In the genomic region with DNA sequence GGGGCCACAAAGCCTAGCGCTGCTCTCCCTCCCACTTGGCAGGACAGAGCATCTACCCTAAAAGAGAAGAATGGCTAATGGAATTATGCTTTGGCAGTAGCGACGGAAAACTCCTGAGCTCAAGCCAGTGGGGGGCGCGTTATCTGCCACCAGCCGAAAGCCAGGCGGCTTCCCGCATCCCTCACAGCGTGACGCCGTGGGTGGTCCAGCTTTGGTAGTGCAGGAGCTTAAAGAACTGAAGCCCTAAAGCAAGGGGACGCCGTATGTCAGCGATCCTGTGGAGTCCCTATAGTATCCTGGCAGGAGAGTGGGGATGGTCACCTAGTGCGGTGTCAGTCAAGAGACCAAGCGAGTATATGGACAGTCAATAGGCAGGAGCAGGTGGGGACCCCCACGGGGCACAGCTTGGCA, we compare ENCODE assay signal across 8 mouse cellular contexts.
DNase-seq lines count a peak whose midpoint lies in the region.

No protein-coding gene starts in this region.

- intact Hi-C loops in heart, postnatal 25 days (cut with DNase I) = loop anchor here (5.0 kb wide), 1 partner anchor 339 kb away; no protein-coding TSS in a partner anchor

- peak; percentile 47 to 80 for DNase-seq in adrenal gland, adult (ENCODE audit: inconsistent age in 2 of 2, low spot score in 1 of 2)
- peak; percentile 80 for DNase-seq in cerebellum, adult 9-11 months
- peak; percentile 65 for DNase-seq in forelimb bud, embryonic 11.5 days (ENCODE audit: low read depth, low spot score)
- peak; percentile 47 for DNase-seq in heart, postnatal 25 days (ENCODE audit: low spot score)
- peak; percentile 69 to 71 for DNase-seq in layer of hippocampus, postnatal 36 days
- DNase-seq in lung, postnatal 10 days = peak; percentile 91
- DNase-seq in retina, embryonic 14.5 days (ENCODE audit: low spot score) = peak; percentile 72
- no peak for DNase-seq in spleen, adult 12 weeks (ENCODE audit: low spot score)
